Mouse (Mus musculus) limb, embryonic 15.5 days (tissue): ENCODE results near the gene Trpc2. TPM values are rescaled to one million over a fixed set of nuclear protein-coding genes. Genes with fewer than 3 reads are reported as not detected.
A peak's percentile ranks its signal among the peaks of the same experiment; 100 is the strongest.
"Not testable (repeated sequence)": the region's sequence is repeated elsewhere in the genome, so short reads cannot be mapped to it uniquely, and the experiment has no call there.

ENCODE experiments used
- ATAC-seq: fragments of 200-750 bp; cut with Nextera tagmentation; 2 replicates; pipeline ENCODE4 v1.8.0; 2017; ENCODE audit warnings: low read depth, moderate TSS enrichment; ENCODE audit not compliant: insufficient number of reproducible peaks, low FRiP score, low TSS enrichment
- H3K27ac ChIP-seq: fragments of 300-500 bp; sonication (generic); 2 replicates; pipeline ENCODE4 v1.5.1; 2015; ENCODE audit warnings: moderate library complexity, mild to moderate bottlenecking, inconsistent platforms
- H3K27me3 ChIP-seq: fragments of 300-500 bp; sonication (generic); 2 replicates; pipeline ENCODE4 v1.6.1; 2015; ENCODE audit warnings: inconsistent platforms
- H3K36me3 ChIP-seq: fragments of 300-500 bp; sonication (generic); 2 replicates; pipeline ENCODE4 v1.6.1; 2015; ENCODE audit warnings: inconsistent platforms
- H3K4me1 ChIP-seq: fragments of 300-500 bp; sonication (generic); 2 replicates; pipeline ENCODE4 v1.6.1; 2015; ENCODE audit warnings: inconsistent platforms
- H3K4me2 ChIP-seq: fragments of 300-500 bp; sonication (generic); 2 replicates; pipeline ENCODE4 v1.6.1; 2015; ENCODE audit warnings: mild to moderate bottlenecking, inconsistent platforms
- H3K4me3 ChIP-seq: fragments of 300-500 bp; sonication (generic); 2 replicates; pipeline ENCODE4 v1.5.1; 2015; ENCODE audit warnings: mild to moderate bottlenecking, inconsistent platforms
- H3K9ac ChIP-seq: fragments of 300-500 bp; sonication (generic); 2 replicates; pipeline ENCODE4 v1.6.1; 2015; ENCODE audit warnings: inconsistent platforms
- H3K9me3 ChIP-seq: fragments of 300-500 bp; sonication (generic); 2 replicates; pipeline ENCODE4 v1.6.1; 2016; ENCODE audit warnings: inconsistent platforms
- WGBS: fragments of 180-500 bp; shearing (Covaris S2); methylation state at CpG from one replicate; pipeline ENCODE4 v1.1.7; 2015; 5-methylcytosine and 5-hydroxymethylcytosine counted together
- polyA plus RNA-seq: library from polyadenylated mRNA; unstranded; fragments of >200 nt; fragmentation: Nextera tagmentation; extraction: Ambion mirVana; gene quantifications from 2 replicates; pipeline ENCODE4 v1.2.1, GENCODE M21; 2015

Gene Trpc2
- not detected in 2 replicates for polyA plus RNA-seq

DNA sequence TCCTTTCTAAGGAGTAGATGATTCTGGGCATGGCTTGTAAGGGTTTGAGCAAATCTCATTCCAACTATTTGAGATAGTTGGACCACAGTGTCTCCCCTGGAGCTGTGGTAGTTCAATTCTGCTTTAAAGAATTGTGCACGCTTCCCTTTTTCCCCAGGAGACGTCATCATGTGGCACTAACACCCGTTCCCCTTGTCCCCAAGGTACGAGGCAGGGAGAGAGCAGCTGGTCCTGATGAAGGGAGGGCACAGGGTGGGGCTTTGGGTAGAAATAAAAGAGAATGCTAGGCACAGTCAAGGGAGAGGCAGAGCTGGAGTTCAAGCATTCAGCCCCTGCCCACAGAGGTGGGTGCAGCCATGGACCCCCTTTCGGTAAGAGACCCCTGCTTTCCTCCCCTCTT, at the start of gene Trpc2:
TSS of gene Trpc2 (plus strand) at position 301 of the 400 bp plus-strand sequence.
- H3K4me3 ChIP-seq: no peak within 1 kb of the TSS
- no peak within 1 kb of the TSS for H3K4me2 ChIP-seq
- peaks cover 82% of the 10 kb centered on the region for H3K36me3 ChIP-seq
- H3K4me1 ChIP-seq: no peaks in the 10 kb centered on the region
- 65% methylated on average over 5 of the region's 5 CpGs for WGBS
- H3K27ac ChIP-seq: no peak within 1 kb of the TSS
- no peaks in the 10 kb centered on the region for H3K27me3 ChIP-seq
- H3K9ac ChIP-seq: no peak within 1 kb of the TSS
- no peaks in the 10 kb centered on the region for H3K9me3 ChIP-seq
- ATAC-seq: no peak

DNA sequence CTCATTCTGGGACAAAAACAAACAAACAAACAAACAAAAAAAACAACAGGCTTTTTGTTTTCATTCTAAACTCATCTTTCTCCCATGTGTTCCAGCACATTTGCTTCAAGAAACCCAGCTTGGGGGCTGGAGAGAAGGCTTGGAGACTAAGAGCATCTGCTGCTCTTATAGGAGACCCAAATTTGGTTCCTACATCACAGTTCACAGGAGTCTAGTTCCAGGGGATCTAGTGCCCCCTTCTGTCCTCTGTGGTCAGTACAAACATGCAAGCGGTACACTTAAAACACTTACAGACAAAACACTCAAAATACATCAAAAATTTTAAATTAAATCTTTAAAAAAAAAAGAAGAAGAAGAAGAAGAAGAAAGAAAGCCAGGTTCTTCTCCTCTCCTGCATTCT, 48.0 kb upstream of the Trpc2 start:
- WGBS: 97% methylated on average over 1 of the region's 1 CpGs
- no peak overlapping the region for H3K4me3 ChIP-seq
- no peak for ATAC-seq
- no peaks in the 10 kb centered on the region for H3K27me3 ChIP-seq
- H3K4me2 ChIP-seq: no peak overlapping the region
- no peak overlapping the region for H3K9ac ChIP-seq
- no peaks in the 10 kb centered on the region for H3K4me1 ChIP-seq
- H3K9me3 ChIP-seq: no peaks in the 10 kb centered on the region
- H3K27ac ChIP-seq: no peak overlapping the region
- peaks cover 90% of the 10 kb centered on the region for H3K36me3 ChIP-seq

GRCm38 (mm10) chr7:102035534-102035933, 47.4 kb upstream of the Trpc2 start:
- WGBS: 83% methylated on average over 2 of the region's 2 CpGs
- no peak overlapping the region for H3K4me2 ChIP-seq
- no peak overlapping the region for H3K27ac ChIP-seq
- H3K4me1 ChIP-seq: no peaks in the 10 kb centered on the region
- peaks cover 91% of the 10 kb centered on the region for H3K36me3 ChIP-seq
- no peak for ATAC-seq
- H3K4me3 ChIP-seq: no peak overlapping the region
- H3K9ac ChIP-seq: no peak overlapping the region
- no peaks in the 10 kb centered on the region for H3K9me3 ChIP-seq
- H3K27me3 ChIP-seq: no peaks in the 10 kb centered on the region

DNA sequence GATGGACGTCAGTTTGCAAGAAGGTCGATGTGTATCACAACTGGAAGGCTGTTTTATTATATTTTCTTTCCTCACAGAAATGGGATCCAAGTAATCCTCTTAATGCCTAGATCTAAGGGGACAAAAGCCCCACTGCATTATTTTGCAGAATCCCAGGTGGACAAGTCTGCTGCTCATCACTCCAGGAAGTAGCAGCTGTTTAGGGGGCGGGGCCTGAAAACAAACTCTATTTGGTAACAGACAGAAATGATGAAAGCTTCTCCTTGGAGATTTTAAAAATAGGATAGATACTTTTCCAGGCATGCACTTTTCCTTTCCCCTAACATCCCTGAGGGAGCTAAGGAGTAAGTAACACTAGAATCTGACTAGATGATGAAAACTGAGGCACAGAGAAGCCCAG, 45.6 kb upstream of the Trpc2 start:
- Histone ChIP-seq H3K4me3 (no peak overlapping the region), H3K27me3 (no peaks in the 10 kb centered on the region), H3K4me2 (no peak overlapping the region), H3K4me1 (no peaks in the 10 kb centered on the region), H3K9ac (no peak overlapping the region), H3K36me3 (peaks cover 84% of the 10 kb centered on the region), H3K9me3 (no peaks in the 10 kb centered on the region), H3K27ac (no peak overlapping the region)
- WGBS: 93% methylated on average over 3 of the region's 3 CpGs
- no peak for ATAC-seq

DNA sequence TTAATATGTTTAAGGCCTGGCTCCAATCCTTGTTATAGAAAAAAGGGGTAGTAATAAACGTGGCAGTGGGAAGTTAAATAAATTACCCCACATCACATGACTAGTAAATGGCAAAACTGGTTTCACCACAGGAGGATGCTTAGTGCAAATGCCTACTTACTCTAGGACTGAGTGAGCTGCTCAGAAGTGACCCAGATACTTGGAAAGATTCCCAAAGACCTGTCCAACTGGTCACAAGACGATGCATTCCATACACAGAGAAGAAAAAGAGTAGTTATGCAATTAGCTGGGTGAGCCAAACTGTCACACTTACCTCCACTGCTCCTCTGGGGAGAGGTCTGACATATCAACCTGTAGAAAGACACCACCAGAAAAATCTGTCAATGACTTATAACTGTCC, 40.6 kb upstream of the Trpc2 start:
- H3K4me2 ChIP-seq: no peak overlapping the region
- no peak overlapping the region for H3K27ac ChIP-seq
- 66% methylated on average over 2 of the region's 2 CpGs for WGBS
- H3K27me3 ChIP-seq: no peaks in the 10 kb centered on the region
- H3K4me3 ChIP-seq: no peak overlapping the region
- no peak for ATAC-seq
- no peak overlapping the region for H3K9ac ChIP-seq
- H3K9me3 ChIP-seq: no peaks in the 10 kb centered on the region
- H3K36me3 ChIP-seq: peaks cover 43% of the 10 kb centered on the region
- no peaks in the 10 kb centered on the region for H3K4me1 ChIP-seq

- not testable (repeated sequence) for H3K4me3 ChIP-seq, H3K4me1 ChIP-seq, H3K9ac ChIP-seq, H3K27ac ChIP-seq, H3K27me3 ChIP-seq, H3K4me2 ChIP-seq, ATAC-seq, H3K9me3 ChIP-seq
- H3K36me3 ChIP-seq: peaks cover 16% of the 10 kb centered on the region
These were observed 34.4 kb upstream of the Trpc2 start for GRCm38 (mm10) chr7:102048524-102048923.

DNA sequence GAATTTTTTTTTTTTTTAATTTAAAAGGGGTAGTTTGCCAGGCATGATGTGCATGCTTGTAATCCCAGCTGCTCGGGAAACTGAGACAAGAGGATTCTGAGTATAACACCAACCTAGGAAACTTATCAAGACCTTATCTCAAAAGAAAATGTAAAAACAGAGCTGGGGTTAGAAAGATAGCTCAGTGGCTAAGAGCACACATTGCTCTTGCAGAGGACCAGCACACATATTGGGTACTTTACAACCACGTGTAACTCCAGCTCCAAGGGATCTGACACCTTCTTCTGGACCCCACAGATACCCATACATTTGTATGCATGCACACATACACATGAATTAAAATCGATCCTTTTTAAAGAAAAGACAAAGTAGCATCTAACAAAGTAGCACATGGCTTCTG, 21.6 kb upstream of the Trpc2 start:
- Histone ChIP-seq H3K9ac (no peak overlapping the region), H3K4me1 (peaks cover 10% of the 10 kb centered on the region), H3K9me3 (no peaks in the 10 kb centered on the region), H3K27ac (no peak overlapping the region), H3K36me3 (peaks cover 26% of the 10 kb centered on the region; the same call in 1 of the 2 replicates), H3K4me3 (no peak overlapping the region), H3K4me2 (no peak overlapping the region), H3K27me3 (no peaks in the 10 kb centered on the region)
- no peak for ATAC-seq
- WGBS: 89% methylated on average over 3 of the region's 3 CpGs

DNA sequence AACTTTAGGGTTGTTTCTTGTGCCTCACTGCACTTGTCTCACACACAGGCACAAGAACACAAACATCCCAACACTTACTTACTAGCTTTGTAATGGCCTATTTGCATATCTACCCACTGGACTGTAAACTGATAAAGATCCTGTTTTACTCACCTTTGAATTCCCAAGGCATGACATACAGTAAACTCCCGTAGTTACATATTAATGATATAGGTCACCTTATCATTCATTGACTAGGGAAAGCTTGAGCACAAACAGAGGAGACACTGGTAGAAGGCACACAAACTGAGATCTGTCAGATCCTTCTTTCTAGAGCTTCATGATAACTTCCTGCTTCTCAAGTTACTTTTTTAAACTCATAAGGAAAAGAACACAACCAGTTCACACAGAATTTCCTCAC, 20.7 kb upstream of the Trpc2 start:
- H3K4me3 ChIP-seq: no peak overlapping the region
- peaks cover 14% of the 10 kb centered on the region for H3K4me1 ChIP-seq
- peaks cover 23% of the 10 kb centered on the region; the same call in 1 of the 2 replicates for H3K36me3 ChIP-seq
- H3K4me2 ChIP-seq: no peak overlapping the region
- 83% methylated on average over 1 of the region's 1 CpGs for WGBS
- no peak overlapping the region for H3K27ac ChIP-seq
- H3K9me3 ChIP-seq: no peaks in the 10 kb centered on the region
- H3K9ac ChIP-seq: no peak overlapping the region
- ATAC-seq: no peak
- H3K27me3 ChIP-seq: no peaks in the 10 kb centered on the region

DNA sequence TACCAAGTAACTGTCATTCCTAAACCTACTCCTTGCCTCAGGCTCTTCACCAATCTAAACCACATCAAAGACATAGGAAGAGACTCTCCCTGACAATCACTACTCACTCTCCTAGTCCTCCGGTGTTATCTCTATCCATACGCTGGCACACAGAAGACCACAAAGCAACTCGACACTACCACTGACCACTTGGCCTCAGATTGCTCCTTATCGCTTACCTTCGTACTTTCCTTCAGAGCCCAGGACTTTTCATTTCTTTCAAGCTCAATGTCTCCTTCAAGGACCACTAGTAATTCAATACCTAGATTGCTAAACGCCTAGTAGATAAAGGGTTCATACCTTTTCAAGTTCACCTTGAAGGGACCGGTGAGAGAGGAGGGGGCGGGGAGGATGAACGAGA, 19.0 kb upstream of the Trpc2 start:
- H3K9ac ChIP-seq: no peak overlapping the region
- 79% methylated on average over 9 of the region's 9 CpGs for WGBS
- H3K4me2 ChIP-seq: peak overlapping the region; percentile 56
- no peak overlapping the region for H3K27ac ChIP-seq
- no peaks in the 10 kb centered on the region for H3K9me3 ChIP-seq
- peak overlapping the region; percentile 69 for H3K4me3 ChIP-seq
- no peaks in the 10 kb centered on the region for H3K27me3 ChIP-seq
- H3K4me1 ChIP-seq: peaks cover 17% of the 10 kb centered on the region
- peaks cover 19% of the 10 kb centered on the region; the same call in 1 of the 2 replicates for H3K36me3 ChIP-seq
- ATAC-seq: no peak

DNA sequence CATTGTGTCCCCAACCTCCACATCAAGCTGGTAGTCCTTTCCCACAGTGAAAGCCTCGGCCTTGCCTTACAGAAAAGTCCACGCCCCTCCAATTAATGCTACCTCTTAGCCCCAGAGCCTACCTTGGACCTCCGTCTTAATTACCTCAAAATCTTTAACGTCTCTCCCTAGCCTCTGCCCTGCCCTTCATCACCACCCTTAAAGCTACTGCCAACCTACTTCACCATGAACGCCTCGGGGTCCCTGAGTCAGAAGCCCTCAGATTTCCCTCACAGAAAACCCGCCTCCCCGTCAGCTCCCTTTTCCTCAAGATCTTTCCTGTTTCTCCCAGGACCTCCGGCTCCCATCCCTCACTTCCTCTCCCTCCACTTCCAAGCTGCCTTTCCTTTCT, 18.3 kb upstream of the Trpc2 start:
- WGBS: 2% methylated on average over 9 of the region's 9 CpGs
- Histone ChIP-seq H3K9ac (peak overlapping the region; percentile 72), H3K4me1 (peaks cover 17% of the 10 kb centered on the region), H3K9me3 (no peaks in the 10 kb centered on the region), H3K4me3 (peak overlapping the region; percentile 69), H3K4me2 (peak overlapping the region; percentile 56), H3K27me3 (no peaks in the 10 kb centered on the region), H3K36me3 (peaks cover 14% of the 10 kb centered on the region; the same call in 1 of the 2 replicates), H3K27ac (peak overlapping the region; percentile 90)
- no peak for ATAC-seq

GRCm38 (mm10) chr7:102065046-102065891, 17.6 kb upstream of the Trpc2 start, which contains the start of the genes Rnf121, Xndc1 and Xntrpc:
TSS of gene Rnf121 (minus strand) at chr7:102065469.
TSS of gene Xndc1 (plus strand) at chr7:102065511.
TSS of gene Xntrpc (plus strand) at chr7:102065713.
- Histone ChIP-seq H3K27me3 (no peaks in the 10 kb centered on the region), H3K9ac (peak within 1 kb of the TSS; percentile 72), H3K27ac (peak within 1 kb of the TSS; percentile 90), H3K36me3 (0 out of 2 replicates have a peak, but pooled peaks cover 9% of the 10 kb centered on the region), H3K4me3 (peak within 1 kb of the TSS; percentile 69), H3K4me2 (peak within 1 kb of the TSS; percentile 56), H3K9me3 (no peaks in the 10 kb centered on the region), H3K4me1 (peaks cover 17% of the 10 kb centered on the region)
- under 1% methylated on average over 56 of the region's 56 CpGs for WGBS
- peak; percentile 98 for ATAC-seq

DNA sequence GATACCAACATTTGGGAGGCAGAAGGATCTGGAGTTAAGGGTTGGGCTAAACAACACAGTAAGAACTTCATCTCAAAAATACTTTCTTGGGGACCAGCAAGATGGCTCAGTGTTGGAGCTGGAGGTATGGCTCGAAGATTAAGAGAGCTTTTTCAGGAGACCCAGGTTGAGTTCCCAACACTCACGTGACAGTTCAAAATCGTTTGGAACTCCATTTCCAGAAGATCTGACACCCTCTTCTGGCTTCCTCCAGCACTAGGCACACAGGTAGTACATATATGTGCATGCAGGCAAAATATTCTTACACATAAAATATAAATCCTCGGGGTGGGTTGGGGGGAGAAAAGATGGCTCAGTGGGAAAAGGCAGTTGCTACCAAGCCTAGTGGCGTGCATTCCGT, 16.6 kb upstream of the Trpc2 start:
- H3K27ac ChIP-seq: peak overlapping the region; percentile 90; the same call in 1 of the 2 replicates
- peak overlapping the region; percentile 51; the same call in 1 of the 2 replicates for H3K9ac ChIP-seq
- WGBS: 66% methylated on average over 6 of the region's 6 CpGs
- peak overlapping the region; percentile 69 for H3K4me3 ChIP-seq
- H3K9me3 ChIP-seq: no peaks in the 10 kb centered on the region
- no peak for ATAC-seq
- peaks cover 16% of the 10 kb centered on the region for H3K36me3 ChIP-seq
- no peaks in the 10 kb centered on the region for H3K27me3 ChIP-seq
- H3K4me1 ChIP-seq: peaks cover 17% of the 10 kb centered on the region
- peak overlapping the region; percentile 56 for H3K4me2 ChIP-seq
